Mouse (Mus musculus) kidney, postnatal 10 days (tissue): Measurements from ENCODE around the gene Thumpd3.

Experiments
- DNase-seq: peaks from one replicate; pipeline ENCODE4 v3.0.0; 2021; ENCODE audit warnings: mixed read lengths

The Thumpd3 gene

GRCm38 (mm10) chr6:113037946-113038734, 7.9 kb upstream of the Thumpd3 start:
- peak; percentile 82 for DNase-seq

- no peak for DNase-seq
Observed at GRCm38 (mm10) chr6:113038735-113039058, 7.3 kb upstream of the Thumpd3 start.

- DNase-seq: no peak
Observed at GRCm38 (mm10) chr6:113040319-113040718, 5.7 kb upstream of the Thumpd3 start.

- no peak for DNase-seq
Observed at GRCm38 (mm10) chr6:113041215-113041990, 4.6 kb upstream of the Thumpd3 start.

GRCm38 (mm10) chr6:113045575-113045974, 450 bp upstream of the Thumpd3 start:
- no peak for DNase-seq

GRCm38 (mm10) chr6:113047016-113047746, 1.2 kb downstream of the Thumpd3 start:
- no peak for DNase-seq

- DNase-seq: no peak
Observed at GRCm38 (mm10) chr6:113048371-113048770, 2.3 kb downstream of the Thumpd3 start.

- no peak for DNase-seq
Observed at GRCm38 (mm10) chr6:113049159-113049558, 3.1 kb downstream of the Thumpd3 start.

GRCm38 (mm10) chr6:113052972-113053371, 6.9 kb downstream of the Thumpd3 start:
- no peak for DNase-seq

GRCm38 (mm10) chr6:113054552-113055107, 8.6 kb downstream of the Thumpd3 start:
- DNase-seq: no peak

- no peak for DNase-seq
Observed at GRCm38 (mm10) chr6:113060892-113061563, 15.0 kb downstream of the Thumpd3 start.

GRCm38 (mm10) chr6:113062253-113062652, 16.2 kb downstream of the Thumpd3 start:
- peak; percentile 38 for DNase-seq

- DNase-seq: no peak
Observed at GRCm38 (mm10) chr6:113063363-113063762, 17.3 kb downstream of the Thumpd3 start.

- DNase-seq: no peak
Observed at GRCm38 (mm10) chr6:113065186-113065585, 19.2 kb downstream of the Thumpd3 start.

- DNase-seq: no peak
Observed at GRCm38 (mm10) chr6:113069154-113069553, 23.1 kb downstream of the Thumpd3 start.

GRCm38 (mm10) chr6:113075261-113075660, 29.2 kb downstream of the Thumpd3 start:
- no peak for DNase-seq

GRCm38 (mm10) chr6:113076012-113076685, 30.1 kb downstream of the Thumpd3 start:
- peak; percentile 98 for DNase-seq

GRCm38 (mm10) chr6:113076686-113077516, 30.9 kb downstream of the Thumpd3 start, which contains the start of gene Setd5:
Setd5 (plus strand) TSS chr6:113077365.
- DNase-seq: peak; percentile 99

- DNase-seq: no peak
Observed at GRCm38 (mm10) chr6:113077569-113078030, 31.6 kb downstream of the Thumpd3 start.

GRCm38 (mm10) chr6:113078031-113078721, 32.2 kb downstream of the Thumpd3 start:
- peak; percentile 47 for DNase-seq
